Mouse (Mus musculus): ENCODE data around the gene Nceh1. TPM values are rescaled to one million over a fixed set of nuclear protein-coding genes. Genes with fewer than 3 reads are reported as not detected.

Nceh1 gene
- polyA plus RNA-seq, 1 experiment from 2014 or later: 14.3 TPM

- DNase-seq (ENCODE audit: low spot score): no peak
Observed at GRCm38 (mm10) chr3:27320613-27321495, 138.1 kb downstream of the Nceh1 start.

GRCm38 (mm10) chr3:27322591-27322990, 139.8 kb downstream of the Nceh1 start:
- DNase-seq (ENCODE audit: low spot score): peak; percentile 30

GRCm38 (mm10) chr3:27323551-27323950, 140.8 kb downstream of the Nceh1 start:
- DNase-seq (ENCODE audit: low spot score): no peak

GRCm38 (mm10) chr3:27326633-27327191, 143.9 kb downstream of the Nceh1 start:
- DNase-seq (ENCODE audit: low spot score): no peak

GRCm38 (mm10) chr3:27330706-27331105, 147.9 kb downstream of the Nceh1 start:
- DNase-seq (ENCODE audit: low spot score): no peak

Other genes starting within 250 kb of the Nceh1 start
- 45.2 and 49.4 TPM in 2 replicates for gene Ect2, start 29.1 kb upstream of the Nceh1 start, polyA plus RNA-seq (2015; fragmentation: Nextera tagmentation; extraction: Ambion mirVana)
- gene Tnfsf10, start 134.1 kb downstream of the Nceh1 start, polyA plus RNA-seq (2015; fragmentation: Nextera tagmentation; extraction: Ambion mirVana): 2.8 TPM in 2 replicates
- gene Ghsr, start 188.4 kb downstream of the Nceh1 start, polyA plus RNA-seq (2015; fragmentation: Nextera tagmentation; extraction: Ambion mirVana): 0.05 and 0.06 TPM in 2 replicates

Measured in thymus, postnatal 0 days (tissue).